Mouse (Mus musculus) testis, adult 2 months (tissue): Measurements from ENCODE around the gene Rgcc.

Source experiments
- CTCF ChIP-seq: fragments of 200-500 bp; IDR thresholded peaks from 2 replicates; pipeline ENCODE4 v1.5.1; 2012; ENCODE audit warnings: low read depth, mild to moderate bottlenecking, inconsistent platforms, low read length, moderate library complexity; ENCODE audit not compliant: control insufficient read depth, insufficient read depth, insufficient replicate concordance
- POLR2A ChIP-seq: fragments of 200-500 bp; IDR thresholded peaks from 2 replicates; pipeline ENCODE4 v1.6.1; 2012; ENCODE audit warnings: low read depth, mild to moderate bottlenecking, inconsistent platforms, low read length, moderate library complexity; ENCODE audit not compliant: control insufficient read depth

- TF ChIP-seq CTCF (no peak), POLR2A (no peak)
These were observed 6.5 kb upstream of the Rgcc start for GRCm38 (mm10) chr14:79307908-79308307.
